Mouse (Mus musculus): ENCODE measurements around the gene Lyzl4. TPM values are rescaled to one million over a fixed set of nuclear protein-coding genes. Genes with fewer than 3 reads are reported as not detected.

Gene Lyzl4
- polyA plus RNA-seq, 1 experiment from 2014 or later, result not detected

DNA sequence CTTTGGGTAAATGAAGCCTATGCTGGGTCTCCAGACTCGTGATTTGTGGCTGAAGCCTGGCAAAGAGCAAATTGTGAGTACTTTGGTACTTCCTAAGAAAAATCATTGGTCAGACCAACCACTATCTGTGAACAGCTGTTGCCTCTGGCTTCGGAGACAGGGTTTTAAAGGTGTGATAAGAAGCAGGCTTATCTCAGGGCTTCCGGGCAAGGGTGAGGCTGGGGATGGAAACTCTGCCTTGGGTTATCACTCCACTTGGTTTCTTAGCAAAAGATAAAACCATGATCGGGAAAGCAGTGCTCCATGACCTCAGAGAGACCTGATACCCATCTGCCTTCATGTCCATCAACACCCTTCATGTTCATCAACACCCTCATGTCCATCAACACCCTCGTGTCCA lies 92.9 kb downstream of the Lyzl4 start:
- no peak overlapping the region for H3K27ac ChIP-seq

GRCm38 (mm10) chr9:121547431-121547830 lies 94.5 kb downstream of the Lyzl4 start:
- Histone ChIP-seq H3K9ac (no peak overlapping the region), H3K27me3 (replicated peaks) (no peaks in the 10 kb centered on the region), H3K36me3 (no peaks in the 10 kb centered on the region), H3K4me2 (replicated peaks) (no peak overlapping the region), H3K27ac (no peak overlapping the region), H3K4me1 (no peaks in the 10 kb centered on the region), H3K9me3 (no peaks in the 10 kb centered on the region), H3K4me3 (no peak overlapping the region)
- ATAC-seq (ENCODE audit: low FRiP score, low read depth), result no peak
- 57% methylated on average over 4 of the region's 4 CpGs for WGBS

More for the DNA sequence above, 92.9 kb downstream of the Lyzl4 start:
- Histone ChIP-seq H3K9ac (no peak overlapping the region), H3K4me1 (no peaks in the 10 kb centered on the region), H3K36me3 (no peaks in the 10 kb centered on the region), H3K4me2 (replicated peaks) (no peak overlapping the region), H3K9me3 (no peaks in the 10 kb centered on the region), H3K27me3 (replicated peaks) (no peaks in the 10 kb centered on the region), H3K4me3 (no peak overlapping the region)
- 79% methylated on average over 5 of the region's 5 CpGs for WGBS
- ATAC-seq (ENCODE audit: low FRiP score, low read depth), result no peak

- Histone ChIP-seq H3K4me3 (no peak overlapping the region), H3K36me3 (no peaks in the 10 kb centered on the region), H3K9me3 (peaks cover 5% of the 10 kb centered on the region), H3K4me2 (replicated peaks) (no peak overlapping the region), H3K27me3 (replicated peaks) (no peaks in the 10 kb centered on the region), H3K9ac (no peak overlapping the region), H3K4me1 (no peaks in the 10 kb centered on the region), H3K27ac (no peak overlapping the region)
- ATAC-seq (ENCODE audit: low FRiP score, low read depth), result no peak
Measured at GRCm38 (mm10) chr9:121541530-121541929, 100.4 kb downstream of the Lyzl4 start.

DNA sequence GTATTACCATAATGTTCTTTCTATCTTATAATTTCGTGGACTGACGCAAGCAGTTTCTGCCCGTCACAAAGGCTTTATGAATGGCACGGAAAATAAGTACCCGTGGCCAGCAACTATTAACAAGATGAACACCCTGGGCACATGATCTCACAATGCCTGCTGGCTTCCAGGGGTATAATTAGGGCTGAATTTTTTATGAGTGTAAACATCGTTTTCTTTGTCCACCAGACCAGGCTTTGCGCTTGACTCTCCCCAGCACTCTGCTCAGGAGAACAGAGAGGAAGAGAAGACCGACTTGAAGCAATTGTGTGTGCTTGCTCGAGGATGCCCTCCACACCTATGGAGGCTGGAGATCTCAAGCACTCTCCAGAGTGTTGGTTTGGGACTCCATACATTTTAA lies 109.3 kb downstream of the Lyzl4 start:
- ATAC-seq (ENCODE audit: low FRiP score, low read depth), result no peak
- Histone ChIP-seq H3K9me3 (peaks cover 10% of the 10 kb centered on the region), H3K36me3 (no peaks in the 10 kb centered on the region), H3K27ac (no peak overlapping the region), H3K4me3 (no peak overlapping the region), H3K27me3 (replicated peaks) (no peaks in the 10 kb centered on the region), H3K9ac (no peak overlapping the region), H3K4me1 (no peaks in the 10 kb centered on the region), H3K4me2 (replicated peaks) (no peak overlapping the region)
- 78% methylated on average over 9 of the region's 9 CpGs for WGBS

- H3K4me1 ChIP-seq, result no peaks in the 10 kb centered on the region
- H3K36me3 ChIP-seq, result no peaks in the 10 kb centered on the region
- no peak overlapping the region for H3K4me2 ChIP-seq (replicated peaks)
- H3K9me3 ChIP-seq, result 0 out of 2 replicates have a peak, but pooled peaks cover 5% of the 10 kb centered on the region
- no peaks in the 10 kb centered on the region for H3K27me3 ChIP-seq (replicated peaks)
- no peak for ATAC-seq (ENCODE audit: low FRiP score, low read depth)
- H3K4me3 ChIP-seq, result no peak overlapping the region
- 48% methylated on average over 8 of the region's 8 CpGs for WGBS
- no peak overlapping the region for H3K27ac ChIP-seq
- no peak overlapping the region for H3K9ac ChIP-seq
Measured at GRCm38 (mm10) chr9:121528605-121529357, 113.1 kb downstream of the Lyzl4 start.

Other genes starting within 250 kb of the Lyzl4 start
- gene Cck, start 146.4 kb downstream of the Lyzl4 start, polyA plus RNA-seq (2016; fragmentation: Nextera tagmentation; extraction: Ambion mirVana), result 0.89 and 1.5 TPM in 2 replicates
- gene Vipr1, start 620 bp upstream of the Lyzl4 start, polyA plus RNA-seq (2016; fragmentation: Nextera tagmentation; extraction: Ambion mirVana), result 0.16 and 0.31 TPM in 2 replicates
- gene Sec22c, start 63.4 kb upstream of the Lyzl4 start, polyA plus RNA-seq (2016; fragmentation: Nextera tagmentation; extraction: Ambion mirVana), result 21.5 and 23.5 TPM in 2 replicates
- gene Ss18l2, start 68.2 kb upstream of the Lyzl4 start, polyA plus RNA-seq (2016; fragmentation: Nextera tagmentation; extraction: Ambion mirVana), result 131 and 134 TPM in 2 replicates
- gene Nktr, start 77.1 kb upstream of the Lyzl4 start, polyA plus RNA-seq (2016; fragmentation: Nextera tagmentation; extraction: Ambion mirVana), result 57.6 and 64.5 TPM in 2 replicates
- gene Zfp651, start 117.2 kb upstream of the Lyzl4 start, polyA plus RNA-seq (2016; fragmentation: Nextera tagmentation; extraction: Ambion mirVana), result 13.1 and 19.2 TPM in 2 replicates
- gene Klhl40, start 135.5 kb upstream of the Lyzl4 start, polyA plus RNA-seq (2016; fragmentation: Nextera tagmentation; extraction: Ambion mirVana), result 2.1 and 2.8 TPM in 2 replicates
- gene Hhatl, start 150.4 kb upstream of the Lyzl4 start, polyA plus RNA-seq (2016; fragmentation: Nextera tagmentation; extraction: Ambion mirVana), result not detected in 2 replicates
- gene Ccdc13, start 197.4 kb upstream of the Lyzl4 start, polyA plus RNA-seq (2016; fragmentation: Nextera tagmentation; extraction: Ambion mirVana), result 4.0 and 4.8 TPM in 2 replicates
- gene Higd1a, start 216.3 kb upstream of the Lyzl4 start, polyA plus RNA-seq (2016; fragmentation: Nextera tagmentation; extraction: Ambion mirVana), result 134 and 147 TPM in 2 replicates

Measured in neural tube, embryonic 12.5 days (tissue).